ENCODE assay signal across 10 mouse cellular contexts in the genomic region with DNA sequence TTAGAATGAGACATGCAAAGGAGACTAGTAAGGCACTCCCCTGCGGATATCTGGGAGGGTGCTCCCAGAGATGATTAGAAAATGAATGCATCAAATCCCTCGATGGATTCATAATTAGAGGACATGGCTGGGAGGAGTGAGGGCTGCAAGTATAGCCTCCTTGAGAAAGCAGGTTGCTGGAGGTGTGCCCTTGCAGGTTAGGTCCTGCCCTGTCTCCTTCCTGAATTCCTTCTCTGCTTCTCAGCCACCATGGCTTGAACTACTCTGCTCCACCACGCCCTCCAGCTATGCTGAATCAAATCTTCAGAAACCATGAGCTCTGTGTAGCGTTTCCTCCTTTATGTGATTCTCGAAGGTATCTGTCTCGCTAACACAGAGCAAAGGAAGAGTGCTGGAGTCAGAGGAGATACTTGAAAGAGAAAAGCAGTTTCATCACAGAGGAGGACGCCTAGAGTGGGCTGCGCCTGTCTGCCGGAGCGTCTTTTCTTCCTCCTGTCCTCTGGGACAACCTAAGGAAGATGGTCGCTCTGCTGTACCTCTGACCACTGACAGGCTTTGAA.
"Had no signal": no experiment of that assay in that cellular context is flagged by ENCODE, and none has a peak within 500 bp of the region (broad histone marks: within the 10 kb centered on the region; RNA-seq: fewer than 3 reads in every experiment).

No protein-coding gene starts in this region.

- H3K9ac ChIP-seq: limb, embryonic 15.5 days; liver, embryonic 12.5 days; lung, embryonic 14.5 days; midbrain, embryonic 12.5 days had no signal

- DNase-seq: kidney, adult 8-10 months; kidney, postnatal 25 days; lung, embryonic 14.5 days; lung, postnatal 10 days; lung, postnatal 4 days; right cerebral cortex, postnatal 14 days; thymus, postnatal 36 days had no signal

- H3K4me3 ChIP-seq: limb, embryonic 15.5 days; liver, embryonic 12.5 days; midbrain, embryonic 12.5 days had no signal

- H3K27ac ChIP-seq: limb, embryonic 15.5 days; liver, embryonic 12.5 days; midbrain, embryonic 12.5 days had no signal

- H3K4me2 ChIP-seq: limb, embryonic 15.5 days; liver, embryonic 12.5 days; lung, embryonic 14.5 days; midbrain, embryonic 12.5 days had no signal

- H3K9me3 ChIP-seq: limb, embryonic 15.5 days; liver, embryonic 12.5 days; midbrain, embryonic 12.5 days had no signal

- H3K4me1 ChIP-seq: limb, embryonic 15.5 days; liver, embryonic 12.5 days; midbrain, embryonic 12.5 days had no signal

- H3K27me3 ChIP-seq: limb, embryonic 15.5 days; liver, embryonic 12.5 days; midbrain, embryonic 12.5 days had no signal

- ATAC-seq: liver, embryonic 12.5 days had no signal
